Mouse (Mus musculus): ENCODE measurements around the gene Gjc1. TPM values are rescaled to one million over a fixed set of nuclear protein-coding genes. Genes with fewer than 3 reads are reported as not detected.

Gjc1 gene
- polyA plus RNA-seq, 1 experiment from 2014 or later, result 38.6 TPM

Other genes starting within 250 kb of the Gjc1 start
- 12.0 and 14.5 TPM in 2 replicates for gene Gm11627, start 240.2 kb downstream of the Gjc1 start, polyA plus RNA-seq (2015; fragmentation: Nextera tagmentation; extraction: Ambion mirVana)
- gene Fzd2, start 215.3 kb downstream of the Gjc1 start, polyA plus RNA-seq (2015; fragmentation: Nextera tagmentation; extraction: Ambion mirVana), result 15.6 and 15.9 TPM in 2 replicates
- 0.30 and 0.44 TPM in 2 replicates for gene Meioc, start 156.0 kb downstream of the Gjc1 start, polyA plus RNA-seq (2015; fragmentation: Nextera tagmentation; extraction: Ambion mirVana)
- 40.0 and 46.7 TPM in 2 replicates for gene Ccdc43, start 121.9 kb downstream of the Gjc1 start, polyA plus RNA-seq (2015; fragmentation: Nextera tagmentation; extraction: Ambion mirVana)
- 3.9 and 4.6 TPM in 2 replicates for gene Adam11, start 58.3 kb downstream of the Gjc1 start, polyA plus RNA-seq (2015; fragmentation: Nextera tagmentation; extraction: Ambion mirVana)
- gene Higd1b, start 16.1 kb upstream of the Gjc1 start, polyA plus RNA-seq (2015; fragmentation: Nextera tagmentation; extraction: Ambion mirVana), result 0.55 TPM in 1 of 2 replicates, not detected in the other
- gene Eftud2, start 61.3 kb upstream of the Gjc1 start, polyA plus RNA-seq (2015; fragmentation: Nextera tagmentation; extraction: Ambion mirVana), result 155 and 156 TPM in 2 replicates
- 0.45 and 0.78 TPM in 2 replicates for gene Ccdc103, start 61.5 kb upstream of the Gjc1 start, polyA plus RNA-seq (2015; fragmentation: Nextera tagmentation; extraction: Ambion mirVana)
- gene Fam187a, start 65.5 kb upstream of the Gjc1 start, polyA plus RNA-seq (2015; fragmentation: Nextera tagmentation; extraction: Ambion mirVana), result not detected in 2 replicates
- 0.20 and 0.36 TPM in 2 replicates for gene Gfap, start 81.2 kb upstream of the Gjc1 start, polyA plus RNA-seq (2015; fragmentation: Nextera tagmentation; extraction: Ambion mirVana)
- 8.7 and 8.9 TPM in 2 replicates for gene Kif18b, start 105.4 kb upstream of the Gjc1 start, polyA plus RNA-seq (2015; fragmentation: Nextera tagmentation; extraction: Ambion mirVana)
- 4.2 and 4.4 TPM in 2 replicates for gene C1ql1, start 127.0 kb upstream of the Gjc1 start, polyA plus RNA-seq (2015; fragmentation: Nextera tagmentation; extraction: Ambion mirVana)
- 60.0 and 66.6 TPM in 2 replicates for gene Nmt1, start 208.5 kb upstream of the Gjc1 start, polyA plus RNA-seq (2015; fragmentation: Nextera tagmentation; extraction: Ambion mirVana)
- 101 and 105 TPM in 2 replicates for gene Dcakd, start 208.6 kb upstream of the Gjc1 start, polyA plus RNA-seq (2015; fragmentation: Nextera tagmentation; extraction: Ambion mirVana)